Mouse (Mus musculus) ovary, adult 10 weeks (tissue): Measurements from ENCODE around the gene Rarres2. TPM values are rescaled to one million over a fixed set of nuclear protein-coding genes. Genes with fewer than 3 reads are reported as not detected.

ENCODE experiments used
- polyA plus RNA-seq: library from polyadenylated mRNA; stranded (reverse); fragments of 350-450 nt; fragmentation: Illumina TruSeq; extraction: RNeasy Lipid Tissue Mini Kit (QIAGEN cat#74804); gene quantifications from one replicate; pipeline ENCODE4 v1.2.3, GENCODE M21; 2014

Gene Rarres2
- 9.9 TPM for polyA plus RNA-seq

GRCm38 (mm10) chr6:48572572-48573061 lies at the start of gene Rarres2:
Gene Rarres2 (minus strand): TSS chr6:48572789.

GRCm38 (mm10) chr6:48601271-48602079 lies 28.9 kb upstream of the Rarres2 start, which contains the start of gene Zfp775:
Gene Zfp775 (plus strand): TSS chr6:48602063.

GRCm38 (mm10) chr6:48593158-48594042 lies 20.8 kb upstream of the Rarres2 start, which contains the start of the genes Repin1 and Gm44965:
Gene Repin1 (plus strand): TSS chr6:48593883.
Gene Gm44965 (plus strand): TSS chr6:48593941.

GRCm38 (mm10) chr6:48589194-48589750 lies 16.7 kb upstream of the Rarres2 start, which contains the start of gene Gm45021:
Gene Gm45021 (plus strand): TSS chr6:48589610.

GRCm38 (mm10) chr6:48554280-48555103 lies 18.1 kb downstream of the Rarres2 start, which contains the start of gene Lrrc61:
Gene Lrrc61 (plus strand): TSS chr6:48554796.

GRCm38 (mm10) chr6:48537105-48537954 lies 35.3 kb downstream of the Rarres2 start, which contains the start of gene Atp6v0e2:
Gene Atp6v0e2 (plus strand): TSS chr6:48537615.

Other genes starting within 250 kb of the Rarres2 start
- 7.1 TPM for gene Krba1, start 177.2 kb downstream of the Rarres2 start, polyA plus RNA-seq
- 14.8 TPM for gene Zfp467, start 127.0 kb downstream of the Rarres2 start, polyA plus RNA-seq
- not detected for gene Sspo, start 124.6 kb downstream of the Rarres2 start, polyA plus RNA-seq
- 53.1 TPM for gene Atp6v0e2, start 35.2 kb downstream of the Rarres2 start, polyA plus RNA-seq
- 4.6 TPM for gene Lrrc61, start 18.0 kb downstream of the Rarres2 start, polyA plus RNA-seq
- gene Gm45021, start 16.8 kb upstream of the Rarres2 start, polyA plus RNA-seq = not detected
- gene Repin1, start 21.1 kb upstream of the Rarres2 start, polyA plus RNA-seq = 17.6 TPM
- not detected for gene Gm44965, start 21.2 kb upstream of the Rarres2 start, polyA plus RNA-seq
- 0.46 TPM for gene Zfp775, start 29.3 kb upstream of the Rarres2 start, polyA plus RNA-seq
- 0.86 TPM for gene AI854703, start 54.0 kb upstream of the Rarres2 start, polyA plus RNA-seq
- gene Gimap8, start 74.4 kb upstream of the Rarres2 start, polyA plus RNA-seq = 10.5 TPM
- 23.7 TPM for gene Gimap9, start 103.3 kb upstream of the Rarres2 start, polyA plus RNA-seq
- gene Gimap4, start 111.8 kb upstream of the Rarres2 start, polyA plus RNA-seq = 67.1 TPM
- gene Gimap6, start 135.4 kb upstream of the Rarres2 start, polyA plus RNA-seq = 42.7 TPM
- not detected for gene Gm28053, start 145.8 kb upstream of the Rarres2 start, polyA plus RNA-seq
- 0.63 TPM for gene Gimap7, start 145.8 kb upstream of the Rarres2 start, polyA plus RNA-seq
- gene Gimap1, start 166.3 kb upstream of the Rarres2 start, polyA plus RNA-seq = 0.83 TPM
- 4.7 TPM for gene Gimap5, start 173.4 kb upstream of the Rarres2 start, polyA plus RNA-seq
- gene Gimap3, start 198.1 kb upstream of the Rarres2 start, polyA plus RNA-seq = 2.7 TPM